Mouse (Mus musculus) heart, embryonic 10.5 days (tissue): ENCODE measurements around the gene Moap1. TPM values are rescaled to one million over a fixed set of nuclear protein-coding genes. Genes with fewer than 3 reads are reported as not detected.

Source experiments
- DNase-seq: peaks from one replicate; pipeline ENCODE4 v3.0.0-alpha.2; 2017; ENCODE audit warnings: low spot score
- H3K27ac ChIP-seq: fragments of 300-500 bp; sonication (generic); 2 replicates; pipeline ENCODE4 v1.5.1; 2016; ENCODE audit warnings: mild to moderate bottlenecking
- H3K27me3 ChIP-seq: fragments of 300-500 bp; sonication (generic); 2 replicates; pipeline ENCODE4 v1.6.1; 2016; ENCODE audit warnings: mild to moderate bottlenecking; ENCODE audit not compliant: poor library complexity, insufficient read depth, severe bottlenecking
- H3K36me3 ChIP-seq: fragments of 300-500 bp; sonication (generic); 2 replicates; pipeline ENCODE4 v1.6.1; 2016; ENCODE audit warnings: mild to moderate bottlenecking, moderate library complexity
- H3K4me1 ChIP-seq: fragments of 300-500 bp; sonication (generic); 2 replicates; pipeline ENCODE4 v1.6.1; 2016; ENCODE audit warnings: mild to moderate bottlenecking
- H3K4me3 ChIP-seq: fragments of 300-500 bp; sonication (generic); 2 replicates; pipeline ENCODE4 v1.5.1; 2016; ENCODE audit warnings: mild to moderate bottlenecking, moderate library complexity
- H3K9me3 ChIP-seq: fragments of 300-500 bp; sonication (generic); 2 replicates; pipeline ENCODE4 v1.6.1; 2016; ENCODE audit warnings: mild to moderate bottlenecking, moderate library complexity
- WGBS: fragments of 180-500 bp; shearing (Covaris S2); methylation state at CpG from one replicate; pipeline ENCODE4 v1.1.7; 2016; 5-methylcytosine and 5-hydroxymethylcytosine counted together
- polyA plus RNA-seq: library from polyadenylated mRNA; unstranded; fragments of >200 nt; fragmentation: Nextera tagmentation; extraction: Ambion mirVana; gene quantifications from 2 replicates; pipeline ENCODE4 v1.2.1, GENCODE M21; 2016

The Moap1 gene
- polyA plus RNA-seq, 1 experiment from 2014 or later = 24.0 TPM

GRCm38 (mm10) chr12:102710851-102711375, 32.5 kb downstream of the Moap1 start:
- no peaks in the 10 kb centered on the region for H3K36me3 ChIP-seq
- WGBS = 62% methylated on average over 4 of the region's 4 CpGs
- H3K27ac ChIP-seq = no peak overlapping the region
- peaks cover 9% of the 10 kb centered on the region; the same call in 1 of the 2 replicates for H3K27me3 ChIP-seq
- H3K4me3 ChIP-seq = no peak overlapping the region
- H3K9me3 ChIP-seq = no peaks in the 10 kb centered on the region
- DNase-seq = no peak
- peaks cover 8% of the 10 kb centered on the region; the same call in 1 of the 2 replicates for H3K4me1 ChIP-seq

DNA sequence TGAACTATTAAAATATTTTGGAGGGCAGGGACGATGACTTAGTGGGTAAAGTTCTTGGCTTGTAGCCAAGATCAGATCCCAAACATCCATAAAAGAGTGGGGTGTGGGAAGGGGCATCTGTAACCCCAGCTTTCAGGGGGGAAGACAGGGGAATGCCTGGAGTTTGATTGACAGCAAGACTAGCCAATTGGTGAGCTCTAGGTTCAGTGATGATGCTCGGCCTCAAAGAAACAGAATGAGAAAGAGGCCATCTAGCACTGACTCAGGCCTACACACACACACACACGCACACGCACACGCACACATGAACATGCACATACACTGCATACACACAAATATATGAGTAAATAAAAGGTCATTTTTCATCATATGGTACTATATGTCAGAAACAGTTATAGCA, 33.6 kb downstream of the Moap1 start:
- H3K4me1 ChIP-seq = peaks cover 14% of the 10 kb centered on the region
- peaks cover 9% of the 10 kb centered on the region; the same call in 1 of the 2 replicates for H3K27me3 ChIP-seq
- no peak for DNase-seq
- no peak overlapping the region for H3K4me3 ChIP-seq
- H3K36me3 ChIP-seq = no peaks in the 10 kb centered on the region
- H3K9me3 ChIP-seq = no peaks in the 10 kb centered on the region
- 84% methylated on average over 5 of the region's 5 CpGs for WGBS
- H3K27ac ChIP-seq = no peak overlapping the region

- no peak overlapping the region for H3K27ac ChIP-seq
- H3K4me3 ChIP-seq = peak overlapping the region; percentile 28; the same call in 1 of the 2 replicates
- peaks cover 27% of the 10 kb centered on the region for H3K4me1 ChIP-seq
Measured at GRCm38 (mm10) chr12:102708220-102708619, 35.2 kb downstream of the Moap1 start.

DNA sequence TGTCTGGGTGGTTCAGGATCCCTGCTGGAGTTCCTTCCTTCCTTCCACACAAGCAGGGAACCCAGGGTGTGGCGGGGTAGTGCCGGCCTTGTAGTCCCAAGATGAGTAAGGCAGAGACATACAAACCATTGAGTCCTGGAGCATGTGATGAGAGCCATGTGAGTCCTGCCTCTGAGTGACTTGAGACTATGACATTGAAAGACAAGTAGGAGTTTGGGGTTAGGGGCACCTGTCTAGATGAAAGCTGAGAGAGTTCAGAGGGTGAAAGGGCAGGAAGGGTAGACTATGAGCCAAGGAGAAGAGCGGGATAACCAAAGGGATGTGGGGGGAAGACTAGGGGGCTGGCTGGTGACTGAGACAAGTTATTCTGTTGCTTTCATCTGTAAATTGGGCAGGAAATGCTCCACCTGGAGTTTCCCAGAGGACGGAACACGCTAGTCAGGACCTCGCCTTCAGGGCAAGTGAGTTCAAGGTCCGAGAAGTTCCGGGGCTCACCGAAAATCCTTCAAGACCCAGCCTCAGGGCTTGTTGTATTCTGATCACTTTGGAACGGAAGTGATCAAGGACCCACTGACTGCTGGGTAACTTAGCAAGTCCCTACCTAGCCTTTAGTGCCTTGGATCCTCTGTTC, 36.5 kb downstream of the Moap1 start:
- no peaks in the 10 kb centered on the region for H3K36me3 ChIP-seq
- peaks cover 39% of the 10 kb centered on the region for H3K4me1 ChIP-seq
- no peak overlapping the region for H3K27ac ChIP-seq
- no peak for DNase-seq
- 85% methylated on average over 10 of the region's 10 CpGs for WGBS
- H3K9me3 ChIP-seq = no peaks in the 10 kb centered on the region
- H3K4me3 ChIP-seq = no peak overlapping the region
- H3K27me3 ChIP-seq = peaks cover 17% of the 10 kb centered on the region; the same call in 1 of the 2 replicates

More at GRCm38 (mm10) chr12:102708220-102708619, 35.2 kb downstream of the Moap1 start:
- H3K36me3 ChIP-seq = no peaks in the 10 kb centered on the region
- no peaks in the 10 kb centered on the region for H3K9me3 ChIP-seq
- peaks cover 17% of the 10 kb centered on the region; the same call in 1 of the 2 replicates for H3K27me3 ChIP-seq
- DNase-seq = no peak
- 43% methylated on average over 11 of the region's 11 CpGs for WGBS

DNA sequence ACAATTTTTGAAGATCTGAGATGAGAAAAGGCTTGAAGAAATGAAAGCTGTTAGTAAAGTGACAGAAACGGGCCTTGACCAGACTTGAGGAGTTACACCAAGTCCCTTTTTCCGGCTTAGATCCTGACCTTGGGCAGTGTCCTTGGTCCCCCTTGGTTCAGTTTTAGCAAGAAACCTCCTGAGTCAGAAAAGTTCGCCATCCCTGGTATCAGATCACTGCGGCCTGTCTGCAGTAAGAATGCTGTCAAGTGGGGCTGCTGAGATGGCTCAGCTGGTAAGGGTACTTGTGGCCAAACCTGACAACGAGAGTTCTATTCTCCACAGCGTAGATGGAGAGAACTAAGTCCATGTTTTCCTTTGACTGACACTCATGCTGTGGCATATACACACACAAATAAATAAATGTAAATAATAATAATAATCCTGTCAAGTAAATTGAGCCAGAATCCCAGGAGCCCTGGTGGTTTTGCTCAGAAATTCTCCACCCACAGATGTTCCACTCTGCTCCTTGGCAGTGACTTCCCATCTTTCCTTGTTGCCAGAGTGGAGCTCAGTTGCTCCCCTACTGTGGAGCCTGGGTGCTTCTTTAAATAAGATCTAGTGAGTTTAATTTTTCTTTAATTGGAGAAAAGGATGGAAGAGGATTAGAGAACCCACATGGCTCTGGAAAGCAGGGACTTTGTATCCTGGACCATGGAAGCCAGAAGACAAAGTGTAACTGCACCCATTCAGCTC, 37.4 kb downstream of the Moap1 start:
- H3K4me1 ChIP-seq = peaks cover 39% of the 10 kb centered on the region
- H3K27ac ChIP-seq = no peak overlapping the region
- no peaks in the 10 kb centered on the region for H3K9me3 ChIP-seq
- H3K4me3 ChIP-seq = no peak overlapping the region
- H3K27me3 ChIP-seq = peaks cover 17% of the 10 kb centered on the region; the same call in 1 of the 2 replicates
- 64% methylated on average over 6 of the region's 6 CpGs for WGBS
- H3K36me3 ChIP-seq = no peaks in the 10 kb centered on the region
- DNase-seq = no peak

DNA sequence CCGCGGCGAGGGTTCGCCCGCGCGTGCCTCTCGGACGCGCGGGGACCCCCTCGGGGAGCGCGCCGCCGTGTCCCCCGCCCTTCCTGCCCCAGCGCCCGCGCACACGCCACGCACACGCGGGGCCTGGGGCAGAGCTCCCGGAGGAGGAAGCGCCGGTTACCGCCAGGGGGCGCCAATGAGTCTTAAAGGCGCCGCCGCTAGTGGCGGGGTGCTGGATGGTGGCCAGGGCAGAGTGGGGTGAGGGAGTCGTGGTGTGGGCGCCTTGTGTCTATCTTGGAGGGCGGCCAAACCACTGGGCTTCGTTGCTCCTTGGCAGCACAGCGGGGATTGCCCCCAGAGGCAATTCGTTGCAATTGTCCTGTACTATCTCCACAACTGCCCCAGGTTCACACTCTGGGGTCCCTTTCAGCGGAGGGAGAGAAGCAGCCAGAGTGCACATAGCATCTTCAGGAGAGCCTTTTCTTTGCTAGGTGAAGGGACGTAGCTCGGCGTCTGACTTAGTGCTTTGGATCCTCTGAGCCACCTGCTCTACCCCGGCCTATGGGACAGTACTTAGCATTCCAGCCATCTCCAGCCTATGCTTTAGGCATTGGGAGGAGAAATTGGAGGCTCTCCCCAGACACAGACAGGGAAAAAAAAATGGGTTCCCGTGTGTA, 38.1 kb downstream of the Moap1 start:
- peaks cover 17% of the 10 kb centered on the region; the same call in 1 of the 2 replicates for H3K27me3 ChIP-seq
- no peaks in the 10 kb centered on the region for H3K36me3 ChIP-seq
- 2% methylated on average over 45 of the region's 45 CpGs for WGBS
- peak overlapping the region; percentile 82 for H3K4me3 ChIP-seq
- H3K4me1 ChIP-seq = peaks cover 39% of the 10 kb centered on the region
- H3K27ac ChIP-seq = peak overlapping the region; percentile 94
- H3K9me3 ChIP-seq = no peaks in the 10 kb centered on the region
- peak; percentile 91 for DNase-seq

DNA sequence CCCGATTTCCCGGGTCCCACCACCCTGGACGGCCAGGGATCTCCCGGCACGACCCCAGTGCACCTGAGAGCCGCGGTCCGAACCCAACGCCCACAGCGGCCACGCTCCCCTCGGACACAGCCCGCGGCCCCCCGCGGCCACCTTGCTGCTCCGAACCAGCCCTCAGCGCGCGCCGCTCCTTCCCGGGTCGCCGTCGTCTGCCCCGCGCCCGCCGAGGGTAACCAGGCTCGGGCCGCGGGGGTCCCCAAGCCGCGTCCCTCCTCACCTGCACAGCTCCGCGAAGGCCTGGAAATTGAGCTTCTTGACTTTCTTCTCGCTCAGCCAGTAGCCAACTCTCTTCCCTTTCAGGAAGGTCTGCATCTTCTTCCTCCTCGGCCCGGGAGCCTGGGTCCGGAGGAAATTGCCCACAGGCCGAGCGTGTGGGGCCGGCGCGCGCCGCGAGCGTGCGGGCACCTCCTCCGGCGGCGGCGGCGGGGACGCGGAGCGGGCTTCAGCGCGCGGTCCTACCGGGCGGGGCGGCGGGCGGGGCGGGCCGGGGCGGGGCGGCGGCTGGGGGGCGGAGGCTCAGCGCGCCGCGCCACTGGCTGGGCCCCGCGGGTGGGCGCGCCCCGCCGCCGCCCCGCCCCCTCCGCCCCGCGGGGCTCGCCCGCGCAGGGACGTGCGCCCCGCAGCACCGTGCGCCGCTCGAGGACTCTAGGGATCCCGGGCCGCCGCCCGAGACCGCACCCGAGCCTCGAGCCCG, 38.8 kb downstream of the Moap1 start, which contains the start of gene Itpk1:
Itpk1 (minus strand) TSS at position 474 of the 742 bp plus-strand sequence.
- DNase-seq = no peak
- Histone ChIP-seq H3K36me3 (no peaks in the 10 kb centered on the region), H3K4me1 (peaks cover 39% of the 10 kb centered on the region), H3K9me3 (no peaks in the 10 kb centered on the region), H3K4me3 (peak within 1 kb of the TSS; percentile 82), H3K27me3 (peaks cover 17% of the 10 kb centered on the region; the same call in 1 of the 2 replicates), H3K27ac (peak within 1 kb of the TSS; percentile 94)
- 5% methylated on average over 105 of the region's 105 CpGs for WGBS

- no peaks in the 10 kb centered on the region for H3K36me3 ChIP-seq
- DNase-seq = no peak
- 9% methylated on average over 17 of the region's 17 CpGs for WGBS
- peaks cover 39% of the 10 kb centered on the region for H3K4me1 ChIP-seq
- H3K27me3 ChIP-seq = peaks cover 17% of the 10 kb centered on the region; the same call in 1 of the 2 replicates
- peak overlapping the region; percentile 70; the same call in 1 of the 2 replicates for H3K27ac ChIP-seq
- no peaks in the 10 kb centered on the region for H3K9me3 ChIP-seq
- peak overlapping the region; percentile 82 for H3K4me3 ChIP-seq
Measured at GRCm38 (mm10) chr12:102703921-102704408, 39.5 kb downstream of the Moap1 start.

DNA sequence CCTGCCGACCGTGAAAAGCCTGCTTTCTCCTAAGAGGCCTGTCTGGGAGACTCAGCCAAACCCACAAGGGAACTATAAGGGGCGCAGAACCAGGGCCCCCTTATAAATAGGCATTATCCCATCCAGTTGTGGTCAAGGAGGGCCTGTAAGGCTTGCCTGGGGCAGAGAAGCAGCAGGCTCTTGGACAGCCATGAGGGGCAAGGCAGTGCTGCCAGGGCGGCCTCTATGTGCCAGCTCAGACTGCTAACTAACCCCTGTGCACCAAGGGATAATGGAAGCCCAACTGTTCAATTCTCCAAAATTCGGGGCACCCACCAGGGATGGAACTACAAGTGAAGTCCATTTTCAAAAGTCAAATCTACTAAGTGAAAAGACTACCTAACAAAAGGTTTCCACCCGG, 40.0 kb downstream of the Moap1 start:
- 52% methylated on average over 6 of the region's 6 CpGs for WGBS
- H3K36me3 ChIP-seq = no peaks in the 10 kb centered on the region
- H3K9me3 ChIP-seq = no peaks in the 10 kb centered on the region
- DNase-seq = no peak
- no peak overlapping the region for H3K27ac ChIP-seq
- H3K4me3 ChIP-seq = 0 out of 2 replicates have a peak overlapping the region, but pooled peaks have one; percentile 19
- peaks cover 45% of the 10 kb centered on the region for H3K4me1 ChIP-seq
- H3K27me3 ChIP-seq = peaks cover 17% of the 10 kb centered on the region; the same call in 1 of the 2 replicates

- peaks cover 17% of the 10 kb centered on the region; the same call in 1 of the 2 replicates for H3K27me3 ChIP-seq
- H3K4me3 ChIP-seq = peak overlapping the region; percentile 32; the same call in 1 of the 2 replicates
- H3K4me1 ChIP-seq = peaks cover 45% of the 10 kb centered on the region
- 0 out of 2 replicates have a peak overlapping the region, but pooled peaks have one; percentile 59 for H3K27ac ChIP-seq
- no peaks in the 10 kb centered on the region for H3K9me3 ChIP-seq
- no peak for DNase-seq
- H3K36me3 ChIP-seq = no peaks in the 10 kb centered on the region
- 7% methylated on average over 4 of the region's 4 CpGs for WGBS
Measured at GRCm38 (mm10) chr12:102703111-102703412, 40.4 kb downstream of the Moap1 start.

- peaks cover 46% of the 10 kb centered on the region for H3K4me1 ChIP-seq
- 7% methylated on average over 15 of the region's 15 CpGs for WGBS
- peak overlapping the region; percentile 59; the same call in 1 of the 2 replicates for H3K27ac ChIP-seq
- peak overlapping the region; percentile 32; the same call in 1 of the 2 replicates for H3K4me3 ChIP-seq
- peaks cover 17% of the 10 kb centered on the region; the same call in 1 of the 2 replicates for H3K27me3 ChIP-seq
- peak; percentile 83 for DNase-seq
- H3K36me3 ChIP-seq = no peaks in the 10 kb centered on the region
- H3K9me3 ChIP-seq = no peaks in the 10 kb centered on the region
Measured at GRCm38 (mm10) chr12:102702356-102703110, 40.9 kb downstream of the Moap1 start.
